Mouse (Mus musculus) bone marrow macrophage, adult 2 months (primary cell): ENCODE measurements around the gene Cmtm1. TPM values are rescaled to one million over a fixed set of nuclear protein-coding genes. Genes with fewer than 3 reads are reported as not detected.

Source experiments
- H3K27ac ChIP-seq: 2 replicates; pipeline ENCODE4 v1.5.1; 2012; ENCODE audit warnings: low read depth, low read length; ENCODE audit not compliant: insufficient read depth
- H3K4me1 ChIP-seq: 2 replicates; pipeline ENCODE4 v1.6.1; 2012; ENCODE audit warnings: low read length; ENCODE audit not compliant: control insufficient read depth, insufficient read depth
- H3K4me3 ChIP-seq: 2 replicates; pipeline ENCODE4 v1.5.1; 2012; ENCODE audit warnings: mild to moderate bottlenecking, low read length, moderate library complexity; ENCODE audit not compliant: insufficient read depth
- CTCF ChIP-seq: IDR thresholded peaks from 2 replicates; pipeline ENCODE4 v1.5.1; 2012; ENCODE audit warnings: low read depth, mild to moderate bottlenecking, low read length, moderate library complexity
- POLR2A ChIP-seq: IDR thresholded peaks from 2 replicates; pipeline ENCODE4 v1.6.1; 2012; ENCODE audit warnings: mild to moderate bottlenecking, low read depth, low read length, borderline replicate concordance
- polyA plus RNA-seq: library from polyadenylated mRNA; stranded (reverse); fragments of >200 nt; gene quantifications from 2 replicates; pipeline ENCODE4 v1.2.4, GENCODE M21; 2012; ENCODE audit not compliant: missing spikeins, insufficient read depth, insufficient read length

Gene Cmtm1
- polyA plus RNA-seq, 1 experiment: not detected

- TF ChIP-seq CTCF (no peak), POLR2A (no peak)
- Histone ChIP-seq H3K27ac (peak overlapping the region; percentile 74), H3K4me3 (peak overlapping the region; percentile 80), H3K4me1 (peaks cover 41% of the 10 kb centered on the region)
Observed at GRCm38 (mm10) chr8:104341678-104342077, 31.7 kb upstream of the Cmtm1 start.

- peak overlapping the region; percentile 98 for H3K27ac ChIP-seq
- peak overlapping the region; percentile 80 for H3K4me3 ChIP-seq
- no peak for TF ChIP-seq CTCF
- TF ChIP-seq POLR2A: 0 out of 2 replicates have a peak, but pooled peaks have one; percentile 0
- peaks cover 41% of the 10 kb centered on the region for H3K4me1 ChIP-seq
Observed at GRCm38 (mm10) chr8:104341106-104341561, 31.2 kb upstream of the Cmtm1 start.

- TF ChIP-seq CTCF: 0 out of 2 replicates have a peak, but pooled peaks have one; percentile 21
- no peak for TF ChIP-seq POLR2A
- Histone ChIP-seq H3K4me1 (peaks cover 41% of the 10 kb centered on the region), H3K27ac (peak overlapping the region; percentile 98), H3K4me3 (peak overlapping the region; percentile 80)
Observed at GRCm38 (mm10) chr8:104340233-104341105, 30.5 kb upstream of the Cmtm1 start.

GRCm38 (mm10) chr8:104339983-104340232 lies 30.0 kb upstream of the Cmtm1 start:
- TF ChIP-seq POLR2A (no peak), CTCF (no peak)
- peaks cover 41% of the 10 kb centered on the region for H3K4me1 ChIP-seq
- H3K27ac ChIP-seq: peak overlapping the region; percentile 98
- peak overlapping the region; percentile 80 for H3K4me3 ChIP-seq

- Histone ChIP-seq H3K4me3 (peak within 1 kb of the TSS; percentile 80), H3K4me1 (peaks cover 41% of the 10 kb centered on the region), H3K27ac (peak within 1 kb of the TSS; percentile 98)
- TF ChIP-seq CTCF (no peak), POLR2A (no peak)
Observed at GRCm38 (mm10) chr8:104339229-104339982, 29.5 kb upstream of the Cmtm1 start, which contains the start of gene Cmtm3. Gene Cmtm3 (plus strand): TSS chr8:104339410.

GRCm38 (mm10) chr8:104337890-104338289 lies 27.9 kb upstream of the Cmtm1 start:
- H3K4me3 ChIP-seq: no peak overlapping the region
- H3K4me1 ChIP-seq: peaks cover 37% of the 10 kb centered on the region
- H3K27ac ChIP-seq: no peak overlapping the region
- TF ChIP-seq CTCF: no peak
- no peak for TF ChIP-seq POLR2A

- Histone ChIP-seq H3K27ac (no peak overlapping the region), H3K4me3 (no peak overlapping the region), H3K4me1 (peaks cover 28% of the 10 kb centered on the region)
- TF ChIP-seq CTCF (no peak), POLR2A (no peak)
Observed at GRCm38 (mm10) chr8:104336806-104337205, 26.9 kb upstream of the Cmtm1 start.

- H3K4me1 ChIP-seq: peaks cover 25% of the 10 kb centered on the region
- TF ChIP-seq POLR2A: no peak
- H3K27ac ChIP-seq: peak overlapping the region; percentile 90
- no peak overlapping the region for H3K4me3 ChIP-seq
Observed at GRCm38 (mm10) chr8:104334196-104334595, 24.3 kb upstream of the Cmtm1 start.

GRCm38 (mm10) chr8:104333786-104334185 lies 23.8 kb upstream of the Cmtm1 start:
- Histone ChIP-seq H3K4me3 (no peak overlapping the region), H3K27ac (peak overlapping the region; percentile 90), H3K4me1 (peaks cover 23% of the 10 kb centered on the region)
- TF ChIP-seq POLR2A: no peak
- TF ChIP-seq CTCF: no peak
